Mouse (Mus musculus) adrenal gland, postnatal 36 days (tissue): ENCODE results near the gene Ass1. TPM values are rescaled to one million over a fixed set of nuclear protein-coding genes. Genes with fewer than 3 reads are reported as not detected.

ENCODE experiments used
- DNase-seq, 2 experiments: peaks; one replicate each; pipeline ENCODE4 v3.0.0; 2021; ENCODE audit warnings: mixed read lengths in 1 of 2
- long read RNA-seq, 2 experiments: library from polyadenylated mRNA; stranded (forward); transcript quantifications; one replicate each; pipeline ENCODE4 v2.0.0; 2021; ENCODE audit warnings: borderline sequencing depth in 2 of 2
- total RNA-seq, 2 experiments: library from RNA; stranded (reverse); gene quantifications; 2 replicates each; pipeline ENCODE4 v1.2.3; 2021

Ass1 gene
- total RNA-seq: 10 to 100 TPM; 22.6 to 37.2 TPM
- long read RNA-seq, experiment 1, transcript Ass1-201 (16 exons, 1,696 nt): major isoform, 9 of 10 reads
- long read RNA-seq, experiment 1, partial matches to known transcripts: 0 of 10 reads
- long read RNA-seq, experiment 1, other reads (novel, unspliced or antisense): 1 of 10 reads
- long read RNA-seq, experiment 2, transcript Ass1-201 (16 exons, 1,696 nt): major isoform, 14 of 15 reads
- long read RNA-seq, experiment 2, partial matches to known transcripts: 1 of 15 reads
- long read RNA-seq, experiment 2, other reads (novel, unspliced or antisense): 0 of 15 reads

DNA sequence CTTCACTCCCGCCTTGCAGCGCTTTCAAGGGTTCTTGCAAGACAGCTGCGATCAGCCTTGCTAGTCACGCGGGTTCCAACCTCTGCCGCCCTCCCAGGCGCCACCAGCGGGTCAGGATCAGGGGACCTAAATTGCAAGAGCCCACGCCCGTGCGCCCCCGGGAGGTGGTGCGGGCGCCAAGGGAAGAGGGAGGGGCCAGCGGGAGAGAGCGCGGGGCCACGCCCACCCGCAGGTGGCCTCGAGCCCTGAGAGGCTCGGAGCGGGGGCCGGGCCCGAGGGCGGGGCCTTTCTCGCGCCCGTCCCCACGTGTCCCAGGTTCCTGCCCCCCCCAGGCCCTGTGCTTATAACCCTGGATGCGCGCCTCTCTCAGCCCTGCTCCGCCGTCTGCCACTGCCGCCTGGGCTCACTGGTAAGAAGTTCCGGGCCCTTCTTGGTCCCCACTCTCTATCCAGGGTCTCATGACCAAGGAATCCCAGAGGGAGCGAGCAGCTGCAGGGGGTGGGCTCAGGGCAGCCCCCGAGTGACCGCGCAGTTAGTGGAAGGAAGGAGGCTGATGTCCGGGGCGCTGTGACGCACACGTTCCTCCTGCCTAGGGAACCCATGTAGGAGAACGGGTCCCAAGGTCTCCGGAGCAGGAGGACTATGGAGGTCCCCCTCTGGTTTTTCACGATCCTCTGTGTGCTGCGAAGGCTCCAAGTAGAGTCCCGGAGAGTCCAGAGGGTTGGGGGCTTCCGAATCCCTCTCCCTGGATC is at the start of gene Ass1:
Gene Ass1 (plus strand): TSS at position 277 of the 752 bp plus-strand sequence.
- peak; percentile 85 to 91 for DNase-seq

DNA sequence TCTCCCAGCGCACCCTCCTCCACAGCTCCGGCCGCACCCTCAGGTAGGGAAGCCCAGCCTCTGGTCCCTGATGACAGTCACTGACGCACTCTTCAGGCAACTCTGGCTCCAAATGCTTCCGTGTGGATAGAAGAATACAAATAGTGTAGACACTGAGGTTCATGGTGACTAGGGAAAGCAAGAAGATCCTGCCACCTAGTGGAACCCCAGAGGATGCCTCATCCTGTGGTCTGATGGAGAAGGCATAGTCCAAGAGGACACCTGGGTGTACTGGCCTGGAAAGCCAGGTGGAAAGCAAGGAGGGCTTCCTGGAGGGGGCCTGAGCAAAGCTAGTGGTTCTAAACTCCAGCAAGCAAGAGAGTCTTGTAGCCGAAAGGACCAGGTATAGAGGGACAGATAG is 49.1 kb upstream of the Ass1 start:
- DNase-seq: peak in 1 of 2 experiments; percentile 25

DNA sequence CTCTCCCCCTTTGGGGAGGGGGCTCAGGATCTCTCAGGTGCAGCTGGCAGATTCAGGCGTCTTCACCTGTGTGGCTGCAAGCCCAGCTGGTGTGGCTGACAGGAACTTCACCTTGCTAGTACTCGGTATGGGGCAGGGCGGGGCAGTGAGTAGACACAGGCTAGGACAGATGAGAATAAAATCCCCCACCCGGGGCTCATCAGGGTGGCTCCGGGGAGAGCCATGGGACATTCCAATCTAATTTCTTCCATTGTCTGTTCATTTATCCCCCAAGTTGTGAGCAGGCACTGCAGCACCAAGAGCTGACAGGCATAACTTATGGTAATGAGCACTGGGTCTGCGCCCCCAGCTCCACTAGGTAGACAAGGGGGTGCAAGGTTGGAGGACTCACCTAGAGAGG is 47.4 kb upstream of the Ass1 start:
- no peak for DNase-seq

DNA sequence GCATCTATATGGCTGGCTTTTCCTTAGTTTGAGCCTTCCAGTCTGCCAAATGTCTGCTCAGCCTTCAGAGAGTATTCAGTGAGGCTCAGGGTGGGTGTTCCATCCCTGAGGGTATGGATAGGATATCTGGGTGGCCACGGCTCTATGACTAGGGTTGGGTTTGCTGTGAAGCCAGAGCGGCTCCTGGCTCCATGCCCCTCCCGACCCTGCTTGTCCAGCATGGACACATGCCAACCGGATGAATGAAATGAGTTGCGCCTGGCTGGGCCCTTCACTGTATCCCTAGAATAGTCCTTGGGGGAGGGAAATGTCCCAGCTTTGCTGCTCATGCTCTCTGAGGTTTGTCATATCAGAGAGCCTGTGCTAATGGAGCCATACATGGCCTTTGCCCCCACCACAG is 38.5 kb upstream of the Ass1 start:
- DNase-seq: no peak

DNA sequence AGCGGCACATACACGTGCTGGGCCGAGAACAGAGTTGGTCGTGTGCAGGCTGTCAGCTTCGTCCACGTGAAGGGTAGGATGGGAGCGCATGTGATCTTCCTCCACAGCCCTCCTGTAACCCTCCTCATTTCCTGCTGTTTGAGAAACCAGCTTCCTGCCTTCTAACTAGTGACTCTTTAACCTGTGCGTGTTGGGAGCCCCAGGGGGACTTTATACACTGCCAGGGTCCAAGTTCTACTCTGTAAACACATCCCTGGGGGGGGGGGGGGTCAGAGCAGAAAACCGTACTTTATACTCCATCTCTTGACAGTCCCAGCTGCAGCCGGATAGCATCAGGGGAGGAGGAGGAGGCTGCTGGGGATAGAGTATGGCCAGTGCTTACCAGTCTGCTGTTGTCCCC is 35.3 kb upstream of the Ass1 start:
- DNase-seq: no peak

DNA sequence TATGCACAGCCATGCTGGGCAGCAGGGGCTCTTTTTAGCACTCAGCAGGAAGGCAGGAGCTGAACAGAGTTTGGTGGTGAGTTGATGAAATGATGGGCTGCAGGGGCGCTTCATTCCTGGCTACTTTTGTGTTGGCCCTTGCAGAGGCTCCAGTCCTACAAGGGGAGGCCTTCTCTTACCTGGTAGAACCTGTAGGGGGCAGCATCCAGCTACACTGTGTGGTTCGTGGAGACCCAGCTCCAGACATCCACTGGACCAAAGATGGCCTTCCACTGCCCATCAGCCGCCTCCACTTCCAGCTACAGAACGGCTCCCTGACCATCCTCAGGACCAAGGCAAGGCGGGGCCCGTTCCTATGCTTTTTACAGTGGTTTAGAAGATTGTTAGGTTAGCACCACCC is 34.4 kb upstream of the Ass1 start:
- DNase-seq: peak; percentile 67 to 77

DNA sequence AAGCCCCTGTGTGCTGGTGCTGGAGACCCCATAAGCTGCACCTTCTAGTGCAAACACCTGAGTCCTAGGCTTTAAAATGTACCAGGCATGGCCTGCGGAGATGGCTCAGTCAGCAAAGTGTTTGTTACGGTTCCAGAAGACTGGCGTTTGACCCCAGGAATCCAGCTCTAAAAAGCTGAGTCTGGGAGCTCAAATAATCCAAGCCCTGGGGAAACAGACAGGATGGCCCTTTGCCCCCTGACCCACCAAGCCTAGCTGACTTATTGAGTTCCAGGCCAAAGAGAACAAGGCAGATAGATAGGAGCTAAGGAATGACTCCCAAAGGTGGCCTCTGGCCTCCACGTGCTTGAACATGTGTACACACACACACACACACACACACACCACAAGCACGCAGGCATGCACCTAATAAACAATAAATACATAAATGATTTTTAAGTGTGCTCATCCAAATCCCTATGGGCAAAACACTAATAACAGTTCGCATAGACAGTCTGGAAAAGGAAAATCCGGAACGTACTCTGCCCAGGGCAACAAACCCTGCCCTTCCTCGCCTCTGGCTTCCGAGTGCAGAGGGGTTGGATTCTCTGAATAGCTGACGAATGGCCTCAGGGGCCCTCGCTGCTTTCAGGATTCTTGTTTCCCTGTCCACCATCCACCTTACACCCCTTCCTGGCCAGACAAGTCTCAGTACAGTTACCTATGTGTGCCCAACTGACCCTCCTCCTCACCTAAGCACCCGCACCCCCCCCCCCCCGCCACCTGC is 32.3 kb upstream of the Ass1 start:
- no peak for DNase-seq

DNA sequence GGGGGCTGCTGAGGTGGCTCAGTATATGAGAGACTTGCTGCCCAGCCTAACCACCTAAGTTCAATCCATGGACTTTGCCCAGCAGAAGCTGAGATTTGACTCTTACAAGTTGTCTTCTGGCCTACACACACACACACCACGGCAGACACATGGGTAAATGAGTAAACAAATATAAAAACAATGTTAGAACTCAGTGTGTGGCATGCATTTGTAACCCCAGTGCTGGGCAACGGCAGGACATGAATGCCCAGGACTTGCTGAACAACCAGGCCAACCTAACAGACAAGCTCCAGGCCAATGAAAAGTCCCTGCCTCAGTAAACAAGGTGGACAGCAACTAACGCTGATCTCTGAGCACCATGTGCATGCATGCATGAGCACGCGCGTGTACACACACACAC is 30.4 kb upstream of the Ass1 start:
- no peak for DNase-seq

DNA sequence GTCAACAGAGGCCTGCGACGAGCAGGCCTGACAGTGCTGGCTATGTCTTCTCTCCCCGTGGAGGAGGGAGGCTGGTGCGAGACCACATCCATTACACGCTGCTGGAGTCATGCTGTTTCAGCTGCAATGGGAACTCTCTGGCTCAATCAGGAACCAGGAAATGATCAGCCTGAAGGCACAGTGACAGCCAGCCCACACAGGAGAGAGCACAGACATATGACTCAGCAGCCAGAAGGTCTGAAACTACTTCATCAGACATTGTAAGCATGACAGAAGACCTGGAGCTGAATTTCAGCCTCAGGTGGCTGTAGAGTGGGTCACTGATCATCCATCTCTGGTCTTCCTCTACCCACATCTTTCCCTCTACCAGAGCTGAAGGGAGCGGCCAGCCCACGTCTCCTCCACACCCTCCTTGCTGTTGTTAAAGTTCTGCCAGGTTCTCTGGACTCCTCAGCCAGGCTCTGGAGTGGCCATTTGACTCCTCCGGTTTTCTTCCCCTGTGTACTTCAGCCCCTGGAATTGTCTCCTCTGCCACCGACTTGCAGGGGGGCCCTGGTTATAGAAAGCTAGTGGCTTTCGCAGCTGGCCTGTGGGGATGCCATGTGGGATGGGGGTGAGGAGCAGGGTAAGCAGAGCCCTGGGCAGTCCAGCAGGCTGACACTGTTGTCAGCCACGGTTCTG is 27.4 kb upstream of the Ass1 start:
- DNase-seq: peak; percentile 34 to 47

DNA sequence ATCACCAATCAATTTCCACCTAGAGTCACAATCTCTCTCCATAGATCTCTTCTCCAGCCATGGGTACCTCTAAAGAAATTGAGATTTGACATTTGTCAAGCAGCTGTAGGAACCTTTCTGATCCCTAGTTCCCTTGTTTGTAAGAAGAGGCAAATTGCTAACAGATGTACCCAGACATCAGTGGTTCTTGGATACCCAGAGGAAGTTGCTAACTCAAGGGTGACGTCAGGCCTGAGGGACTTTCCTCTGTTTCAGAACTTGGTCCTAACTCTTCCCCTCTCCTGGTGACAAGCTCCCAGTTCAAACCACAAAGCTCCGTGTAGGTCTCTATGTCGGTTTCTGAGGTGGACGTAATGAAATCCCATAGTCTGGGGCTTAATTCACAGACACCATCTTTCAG is 24.0 kb upstream of the Ass1 start:
- no peak for DNase-seq

DNA sequence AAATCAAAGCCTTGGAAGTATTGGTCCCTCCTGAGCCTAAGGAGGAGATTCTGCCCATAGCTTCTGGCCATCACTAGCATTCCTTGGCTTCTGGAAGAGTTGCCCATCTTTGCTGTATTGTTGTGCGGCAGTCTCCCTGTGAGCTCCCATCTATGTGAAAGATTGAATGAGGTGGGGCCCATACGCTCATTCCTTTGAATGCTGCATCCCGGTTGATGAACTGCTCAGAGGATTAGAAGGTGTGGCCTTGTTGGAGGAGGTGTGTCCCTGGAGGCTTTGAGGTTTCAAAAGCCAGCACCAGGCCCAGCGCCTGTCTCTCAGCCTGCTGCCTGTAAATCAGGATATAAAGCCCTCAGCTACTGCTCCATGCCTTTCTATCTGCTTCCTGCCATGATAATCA is 23.6 kb upstream of the Ass1 start:
- DNase-seq: no peak

DNA sequence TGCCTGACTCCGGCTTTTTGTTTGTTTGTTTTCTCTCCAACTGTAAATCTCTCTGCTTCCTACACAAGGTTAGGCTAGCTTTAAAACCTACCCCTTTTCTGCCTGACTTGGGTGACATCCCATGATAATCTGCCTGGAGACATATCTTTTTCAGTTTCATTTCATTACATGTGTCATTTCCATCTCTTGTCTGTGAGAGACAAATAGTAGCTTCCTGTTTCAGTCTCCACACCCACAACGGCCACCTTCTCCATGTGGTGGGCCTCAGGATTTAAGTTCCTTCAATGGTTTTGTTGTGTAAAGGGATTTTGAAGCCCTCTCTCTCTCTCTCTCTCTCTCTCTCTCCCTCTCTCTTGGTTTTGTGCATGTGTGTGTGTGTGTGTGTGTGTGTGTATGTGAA is 22.5 kb upstream of the Ass1 start:
- no peak for DNase-seq

DNA sequence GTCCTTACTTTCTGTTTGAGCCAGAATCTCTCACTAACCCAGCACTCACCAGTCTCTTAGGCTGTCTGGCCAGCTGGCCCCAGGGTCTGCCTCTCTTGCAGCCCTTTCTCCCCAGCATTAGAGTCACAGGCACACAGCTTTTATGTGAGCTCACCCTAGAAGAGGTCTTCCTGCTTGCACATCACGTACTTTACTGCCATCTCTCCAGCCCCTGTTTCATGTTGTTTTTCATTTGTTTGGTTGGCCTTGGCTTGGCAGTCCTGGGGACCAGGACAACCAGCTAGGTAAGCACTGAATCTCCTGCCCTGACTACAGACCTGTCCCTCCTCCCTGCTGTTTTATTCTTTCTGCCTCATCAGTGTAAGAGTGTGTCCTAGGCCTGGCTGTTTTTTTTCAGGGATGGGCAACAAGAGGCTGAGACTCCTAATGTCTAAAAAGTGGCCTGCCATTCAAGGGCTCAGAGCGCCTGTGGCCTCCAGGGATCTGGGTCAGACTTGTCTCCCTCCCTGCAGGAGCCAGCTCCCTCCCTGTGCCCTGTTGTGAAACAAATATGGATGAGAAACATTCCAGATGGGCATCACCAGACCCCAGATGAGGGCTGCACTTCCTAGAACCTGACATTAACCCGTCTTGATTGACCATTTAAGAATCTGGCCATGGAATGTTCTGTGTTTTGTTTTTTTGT is 21.1 kb upstream of the Ass1 start:
- no peak for DNase-seq

DNA sequence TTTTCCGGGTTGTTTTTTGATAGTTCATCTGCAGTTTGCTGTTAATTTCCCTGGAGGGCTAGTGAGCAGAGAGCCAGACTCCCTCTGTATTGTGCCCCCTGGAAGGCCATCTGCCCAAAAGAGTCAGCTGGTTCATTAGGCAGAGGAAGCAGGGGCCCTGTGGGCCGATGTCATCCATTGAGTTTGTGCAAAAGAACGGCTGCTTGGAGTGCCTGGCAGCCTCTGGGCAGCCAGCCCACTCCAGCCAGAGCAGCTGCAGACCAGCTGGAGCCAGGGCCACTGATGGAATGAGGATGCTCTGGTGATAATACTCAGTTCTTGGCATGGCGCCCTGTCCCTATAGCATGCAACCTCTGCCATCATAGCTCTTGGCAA is 20.6 kb upstream of the Ass1 start:
- peak; percentile 55 to 73 for DNase-seq

DNA sequence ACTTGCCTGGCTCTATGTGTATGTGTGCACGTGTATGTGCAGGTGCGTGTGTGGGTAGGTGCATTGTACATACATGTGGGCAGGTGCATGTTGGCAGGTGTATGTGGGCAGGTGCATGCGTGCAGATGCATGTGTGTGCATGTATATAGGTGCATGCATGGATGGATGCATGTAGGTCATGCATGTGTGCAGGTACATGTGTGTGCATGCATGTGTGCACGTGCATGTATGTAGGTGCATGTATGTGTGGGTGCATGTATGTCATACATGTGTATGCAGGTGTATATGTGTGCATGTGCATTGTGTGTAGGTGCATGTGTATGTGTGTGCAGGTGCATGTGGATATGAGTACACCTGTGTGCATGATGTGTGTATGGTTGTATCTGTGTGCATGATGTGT is 20.1 kb upstream of the Ass1 start:
- DNase-seq: no peak

DNA sequence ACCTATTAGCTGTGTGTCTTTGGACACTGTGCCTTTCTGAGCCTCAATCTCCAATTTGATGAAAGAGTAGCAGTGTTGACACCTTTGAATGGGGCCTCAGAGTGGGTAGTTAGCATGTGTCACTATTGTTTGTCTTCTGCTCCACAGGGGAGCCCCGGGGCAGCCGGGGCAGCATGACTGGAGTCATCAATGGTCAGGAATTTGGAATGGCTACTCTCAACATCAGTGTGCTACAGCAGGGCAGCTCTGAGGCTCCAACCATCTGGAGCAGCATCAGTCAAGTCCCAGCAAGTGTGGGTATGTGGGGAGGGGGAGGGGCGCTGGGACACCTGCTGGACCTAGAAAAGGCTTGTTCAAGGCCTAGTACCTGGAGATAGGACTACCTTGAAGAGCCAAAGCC is 19.3 kb upstream of the Ass1 start:
- no peak for DNase-seq

DNA sequence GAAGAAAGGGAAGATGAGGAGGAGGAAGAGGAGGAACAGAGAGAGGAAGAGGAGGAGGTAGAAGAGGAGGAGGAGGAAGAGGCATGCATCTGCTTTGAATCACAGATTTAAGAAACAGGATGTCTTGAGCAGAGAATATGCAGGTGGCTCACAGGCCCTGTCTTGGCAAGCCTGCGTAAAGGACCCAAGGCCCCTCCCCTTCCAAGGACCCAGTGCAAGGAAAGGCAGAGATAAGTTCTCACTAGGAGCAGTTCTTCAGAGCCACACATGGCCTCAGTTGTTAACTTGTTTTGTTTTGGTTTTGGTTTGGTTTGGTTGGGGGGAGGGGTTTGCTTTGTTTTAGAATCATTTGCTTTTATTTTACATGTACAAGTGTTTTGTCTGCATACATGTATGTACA is 18.5 kb upstream of the Ass1 start:
- DNase-seq: no peak

DNA sequence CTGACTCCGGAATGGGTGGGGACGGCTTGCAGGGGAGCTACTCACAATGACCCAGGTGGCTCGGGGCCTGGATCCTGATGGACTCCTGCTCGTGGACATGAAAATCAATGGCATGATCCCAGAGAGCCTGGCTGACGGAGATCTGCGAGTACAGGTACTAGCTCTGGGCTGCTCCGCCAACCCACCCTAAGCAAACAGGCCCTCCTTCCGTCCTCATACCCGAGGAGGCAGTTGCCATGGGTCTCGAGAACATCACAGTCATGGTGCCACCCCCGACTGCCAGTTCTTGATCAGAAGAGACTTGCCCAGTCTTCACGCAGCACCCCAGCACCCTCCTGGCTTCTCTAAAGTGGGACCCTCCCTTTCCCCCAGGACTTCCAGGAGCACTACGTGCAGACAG is 17.0 kb upstream of the Ass1 start:
- DNase-seq: no peak

DNA sequence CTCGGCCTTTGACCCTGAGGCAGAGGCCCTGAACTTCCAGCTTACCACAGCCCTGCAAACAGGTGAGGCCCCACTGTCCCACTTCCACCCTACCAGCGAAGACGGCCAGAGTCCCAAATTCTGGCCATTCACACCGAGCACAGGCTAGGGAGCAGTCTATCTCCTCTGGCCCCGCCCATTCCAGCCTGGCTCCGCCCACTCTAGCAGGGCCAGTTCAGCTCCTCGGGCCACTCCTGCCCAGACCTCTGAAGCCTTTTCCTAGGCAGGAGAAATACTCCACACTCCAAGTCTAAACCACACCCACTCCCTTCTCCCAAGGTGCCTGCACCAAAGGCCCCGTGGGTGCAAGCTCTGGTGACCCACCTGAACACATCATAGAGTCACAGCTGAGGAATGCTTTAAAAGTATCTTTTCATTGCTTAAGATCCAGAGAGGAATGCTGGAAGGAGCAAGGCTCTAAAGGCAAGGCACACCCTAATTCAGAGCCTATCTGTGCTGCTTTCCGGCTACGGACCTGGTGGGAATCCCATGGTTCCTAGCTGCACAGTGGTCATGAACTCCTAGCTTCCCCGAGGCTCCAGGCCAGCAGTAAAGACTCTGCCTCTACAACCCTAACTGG is 16.3 kb upstream of the Ass1 start:
- peak in 1 of 2 experiments; percentile 61 for DNase-seq

DNA sequence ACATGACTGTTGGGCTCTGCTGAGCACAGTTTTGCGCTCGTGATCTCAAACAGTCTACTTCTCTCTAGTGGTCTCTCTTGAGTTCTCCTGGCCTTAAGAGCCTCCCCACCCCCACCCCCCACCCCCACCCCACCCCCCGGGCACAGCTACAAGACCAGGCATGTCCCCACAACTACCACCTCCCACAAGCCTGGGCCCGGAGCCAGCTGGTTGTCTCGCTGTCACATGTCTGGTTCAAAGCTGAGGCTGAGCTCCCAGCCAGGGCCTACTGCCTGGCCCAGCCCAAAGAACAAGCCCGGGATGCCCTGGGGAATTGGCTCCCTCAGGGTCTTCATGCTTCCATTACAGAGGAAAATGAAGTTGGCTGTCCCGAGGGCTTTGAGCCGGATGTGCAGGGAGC is 15.7 kb upstream of the Ass1 start:
- peak in 1 of 2 experiments; percentile 44 for DNase-seq

DNA sequence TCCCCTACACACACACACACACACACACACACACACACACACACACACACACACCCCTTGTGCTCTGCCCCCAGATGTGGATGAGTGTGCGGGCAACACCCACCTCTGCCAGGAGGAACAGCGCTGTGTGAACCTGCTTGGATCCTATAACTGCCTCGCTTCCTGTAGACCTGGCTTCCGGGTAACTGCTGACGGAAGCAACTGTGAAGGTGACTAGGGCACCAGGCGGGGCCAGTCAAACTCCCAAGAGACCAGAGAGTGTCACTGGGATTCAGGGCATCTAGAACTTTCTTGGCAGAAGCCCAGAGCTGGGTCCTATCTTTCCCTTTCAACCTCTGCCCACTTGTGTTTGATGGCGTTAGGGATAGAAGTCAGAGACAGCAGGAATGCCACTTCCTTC is 14.6 kb upstream of the Ass1 start:
- no peak for DNase-seq

DNA sequence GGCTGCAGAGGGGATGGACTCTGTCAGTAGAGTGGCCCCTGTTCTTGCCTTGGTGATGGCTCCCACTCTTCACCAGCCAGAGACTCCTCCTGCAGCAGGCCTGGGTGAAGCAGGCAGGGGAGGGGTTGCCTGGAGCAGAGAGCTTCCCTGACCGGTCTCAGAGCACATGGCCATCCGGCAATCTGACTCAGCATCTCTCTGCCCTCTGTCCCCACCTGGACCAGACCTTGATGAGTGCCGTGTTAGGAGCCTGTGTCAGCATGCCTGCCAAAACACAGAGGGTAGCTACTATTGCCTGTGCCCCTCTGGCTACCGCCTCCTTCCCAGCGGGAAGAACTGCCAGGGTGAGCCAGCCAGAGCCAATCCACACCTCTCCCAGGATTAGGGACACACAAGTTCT is 11.5 kb upstream of the Ass1 start:
- DNase-seq: no peak
